Mouse (Mus musculus): ENCODE measurements around the gene Espl1.

DNA sequence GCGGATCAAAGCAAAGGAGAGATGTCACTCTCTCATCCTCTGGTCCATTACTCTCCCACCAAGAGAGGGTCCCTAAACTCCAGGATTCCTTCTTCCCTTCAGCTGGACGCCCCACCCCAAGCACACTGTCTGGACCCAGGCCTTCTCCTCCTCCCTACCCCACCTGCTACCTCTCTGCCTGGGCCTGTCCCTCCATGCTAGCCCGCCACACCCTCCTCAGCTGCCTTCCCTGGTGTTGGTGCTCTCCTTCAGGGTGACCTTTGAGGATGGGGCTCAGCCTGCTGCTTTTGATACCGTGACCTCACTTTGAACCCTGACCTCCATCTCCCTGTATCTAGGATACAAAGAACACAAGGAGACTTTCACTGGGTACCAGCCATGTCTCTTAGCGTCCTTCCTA lies 45.5 kb upstream of the Espl1 start:
- no peak for TF ChIP-seq CTCF (IDR thresholded peaks at IDR 0.05; ENCODE audit: low read depth, low read length)
- no peak for TF ChIP-seq POLR2A (IDR thresholded peaks at IDR 0.05; ENCODE audit: extremely low read depth, insufficient read depth, low read length)

Data from liver, adult 2 months (tissue).